Mouse (Mus musculus) E14TG2a.4 (cell line): ENCODE data around the gene Gm1993.
"Not testable (repeated sequence)": the region's sequence is repeated elsewhere in the genome, so short reads cannot be mapped to it uniquely, and the experiment has no call there.

ENCODE experiments used
- H3K27me3 ChIP-seq: 2 replicates; pipeline ENCODE4 v1.6.1; 2014; ENCODE audit warnings: low read length, control low read depth; ENCODE audit not compliant: insufficient read depth
- H3K36me3 ChIP-seq: 2 replicates; pipeline ENCODE4 v1.6.1; 2014; ENCODE audit warnings: low read length, control low read depth; ENCODE audit not compliant: insufficient read depth
- H3K4me1 ChIP-seq: replicated peaks from 2 replicates; pipeline ENCODE4 v1.6.1; 2014; ENCODE audit warnings: low read depth, low read length, control low read depth
- H3K4me3 ChIP-seq: replicated peaks from 2 replicates; pipeline ENCODE4 v1.5.1; 2014; ENCODE audit warnings: mild to moderate bottlenecking, low read length
- H3K9me3 ChIP-seq: 2 replicates; pipeline ENCODE4 v1.6.1; 2014; ENCODE audit warnings: low read length, control low read depth

Gm1993 gene

GRCm38 (mm10) chrX:25570352-25570751, at the start of gene Gm1993:
Gene Gm1993, minus strand, starts transcription at chrX:25570452.
- not testable (repeated sequence) for H3K27me3 ChIP-seq

More at GRCm38 (mm10) chrX:25570352-25570751, at the start of gene Gm1993:
- H3K36me3 ChIP-seq, H3K4me1 ChIP-seq, H3K4me3 ChIP-seq, H3K9me3 ChIP-seq: not testable (repeated sequence)
